Mouse (Mus musculus) retina, adult 2 months (tissue): Measurements from ENCODE around the gene Elane.

Experiments
- DNase-seq: peaks from one replicate; pipeline ENCODE4 v3.0.0-alpha.2; 2012; ENCODE audit warnings: low read depth, low spot score

The Elane gene

DNA sequence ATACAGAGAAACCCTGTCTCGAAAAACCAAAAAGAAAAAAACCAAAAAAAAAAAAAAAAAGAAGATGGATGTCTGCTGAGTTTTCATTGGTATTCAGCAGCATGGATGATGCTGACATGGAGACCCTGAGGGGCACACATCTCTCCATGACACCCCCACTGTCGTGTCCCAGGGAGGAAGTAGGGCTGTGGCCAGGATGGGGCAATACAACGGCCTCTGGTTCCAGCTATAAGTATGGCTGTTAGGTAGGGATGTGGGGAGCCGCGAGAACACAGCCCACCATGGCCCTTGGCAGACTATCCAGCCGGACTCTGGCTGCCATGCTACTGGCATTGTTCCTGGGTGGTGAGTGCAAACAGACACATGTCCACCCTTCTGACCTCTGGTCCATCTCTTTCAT is at the start of gene Elane:
Gene Elane, plus strand, starts transcription at position 194 of the 400 bp plus-strand sequence.
- DNase-seq: no peak

GRCm38 (mm10) chr10:79836918-79837317 is 49.1 kb upstream of the Elane start:
- no peak for DNase-seq

- no peak for DNase-seq
These were observed 47.9 kb upstream of the Elane start for GRCm38 (mm10) chr10:79838151-79838550.

DNA sequence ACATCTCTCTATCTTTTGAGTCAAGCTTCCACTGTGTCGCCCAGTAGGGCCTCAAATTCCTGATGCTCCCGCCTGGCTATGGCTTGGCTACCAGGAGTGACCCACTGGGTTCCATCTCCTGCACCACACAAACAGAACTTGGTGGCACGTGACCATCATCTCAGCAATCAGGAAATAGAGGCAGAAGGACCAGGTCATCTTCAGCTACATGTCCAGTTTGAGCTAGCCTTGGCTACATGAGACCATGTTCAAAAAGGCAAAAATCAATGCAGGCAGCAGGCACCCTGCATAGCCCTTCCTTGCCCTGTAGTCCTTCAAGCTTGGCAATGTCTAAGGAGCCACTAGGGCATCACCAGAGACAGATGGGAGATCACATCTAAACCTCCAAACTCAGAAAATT is 46.0 kb upstream of the Elane start:
- DNase-seq: no peak

GRCm38 (mm10) chr10:79840644-79841551 is 45.1 kb upstream of the Elane start:
- DNase-seq: no peak

DNA sequence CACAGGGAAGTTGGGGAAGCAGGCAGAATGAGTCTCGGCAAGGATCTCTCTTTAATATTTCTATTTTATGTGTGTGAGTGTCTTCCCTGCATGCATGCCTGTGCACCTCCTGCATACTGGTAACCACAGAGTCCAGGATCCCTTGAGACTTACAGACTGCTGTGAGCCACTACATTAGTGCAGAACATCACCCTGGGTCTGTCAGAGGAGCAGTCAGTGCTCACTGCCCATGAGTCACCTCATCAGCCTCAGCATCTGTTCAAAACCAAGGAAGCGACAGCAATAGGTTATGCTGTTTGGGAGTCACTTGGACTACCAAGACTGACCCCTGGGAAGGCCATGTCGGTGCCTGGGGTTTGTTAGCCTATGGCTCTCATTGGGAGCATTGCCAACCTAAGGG is 43.7 kb upstream of the Elane start:
- DNase-seq: no peak

GRCm38 (mm10) chr10:79843476-79843875 is 42.6 kb upstream of the Elane start:
- DNase-seq: no peak

- DNase-seq: no peak
These were observed 39.5 kb upstream of the Elane start for GRCm38 (mm10) chr10:79846553-79846952.

GRCm38 (mm10) chr10:79849941-79850628 is 36.0 kb upstream of the Elane start:
- no peak for DNase-seq

- no peak for DNase-seq
These were observed 34.4 kb upstream of the Elane start for GRCm38 (mm10) chr10:79851653-79852052.

- DNase-seq: no peak
These were observed 33.8 kb upstream of the Elane start for GRCm38 (mm10) chr10:79852107-79852789.

DNA sequence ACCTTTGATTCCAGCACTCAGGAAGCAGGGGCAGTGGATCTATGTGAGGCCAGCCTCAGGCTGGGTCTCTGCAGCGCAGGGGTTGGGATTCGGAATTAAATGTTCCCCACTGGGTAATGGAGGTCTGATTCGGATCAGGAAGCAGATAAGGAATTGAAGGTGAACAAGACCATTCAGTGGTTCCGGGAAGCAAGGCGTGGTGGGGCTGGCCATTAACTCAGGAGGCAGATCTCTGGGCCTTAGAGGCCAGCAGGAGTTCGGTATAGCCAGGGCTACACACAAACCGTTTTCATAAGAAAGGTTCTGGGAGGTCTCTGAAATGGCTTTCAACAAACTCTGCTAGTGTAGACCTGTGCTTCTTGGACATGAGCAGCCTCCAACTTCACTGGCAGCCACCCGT is 33.2 kb upstream of the Elane start:
- DNase-seq: no peak

GRCm38 (mm10) chr10:79853392-79853791 is 32.7 kb upstream of the Elane start:
- DNase-seq: no peak

- peak; percentile 100 for DNase-seq
These were observed 31.9 kb upstream of the Elane start, which contains the start of gene Ptbp1 for GRCm38 (mm10) chr10:79853860-79854795. Gene Ptbp1 (plus strand): TSS chr10:79854427.

- DNase-seq: peak; percentile 40
These were observed 31.1 kb upstream of the Elane start for GRCm38 (mm10) chr10:79854801-79855541.

GRCm38 (mm10) chr10:79855558-79856184 is 30.4 kb upstream of the Elane start:
- no peak for DNase-seq

GRCm38 (mm10) chr10:79856280-79856679 is 29.8 kb upstream of the Elane start:
- no peak for DNase-seq

- no peak for DNase-seq
These were observed 29.2 kb upstream of the Elane start for GRCm38 (mm10) chr10:79856704-79857451.

DNA sequence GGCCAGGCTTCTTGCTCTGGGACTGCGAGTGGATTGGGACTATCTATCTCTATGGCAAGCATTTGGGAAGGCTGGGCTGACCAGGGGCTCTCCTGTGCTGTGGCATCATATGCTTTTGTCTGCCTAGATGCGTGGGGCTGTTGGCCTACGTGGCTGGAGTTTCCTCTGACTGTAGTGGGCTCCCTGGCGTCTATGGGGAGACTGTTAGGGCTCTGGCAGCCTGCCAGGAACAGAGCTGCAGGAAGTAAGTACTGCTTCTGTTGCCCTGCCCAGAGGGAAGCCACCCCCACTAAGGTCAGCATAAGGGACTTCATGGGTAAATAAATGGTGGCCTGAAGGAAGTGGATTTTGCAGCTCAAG is 28.6 kb upstream of the Elane start:
- DNase-seq: no peak
